9 mouse cellular contexts compared by ENCODE assay signal in genomic region chr9:119558119-119558854, GRCm38 (mm10). TPM values are rescaled to one million over a fixed set of nuclear protein-coding genes. Genes with fewer than 3 reads are reported as not detected.
DNase-seq lines count a peak whose midpoint lies in the region; ATAC-seq and TF ChIP-seq lines count a peak whose summit lies in the region.
"Had no signal": no experiment of that assay in that cellular context is flagged by ENCODE, and none has a peak within 500 bp of the region (broad histone marks: within the 10 kb centered on the region; RNA-seq: fewer than 3 reads in every experiment).

No protein-coding gene starts in this region.

- H3K27me3 ChIP-seq in intestine, embryonic 16.5 days (replicated peaks; ENCODE audit: control insufficient read depth, insufficient read depth, low read length), result no peaks in the 10 kb centered on the region
- H3K27me3 ChIP-seq: limb, embryonic 13.5 days had no signal

- H3K4me2 ChIP-seq in intestine, embryonic 16.5 days (ENCODE audit: low read depth, low read length), result no peak overlapping the region
- H3K4me2 ChIP-seq: limb, embryonic 13.5 days had no signal

- H3K36me3 ChIP-seq in intestine, embryonic 16.5 days (ENCODE audit: control insufficient read depth, insufficient read depth, low read length), result no peaks in the 10 kb centered on the region
- H3K36me3 ChIP-seq: limb, embryonic 13.5 days had no signal

- no peak overlapping the region for H3K27ac ChIP-seq in gastrocnemius, adult 2 months
- H3K27ac ChIP-seq in intestine, embryonic 16.5 days (ENCODE audit: low read length), result no peak overlapping the region
- H3K27ac ChIP-seq: limb, embryonic 13.5 days had no signal

- no peaks in the 10 kb centered on the region for H3K9me3 ChIP-seq in intestine, embryonic 16.5 days (ENCODE audit: control insufficient read depth, low read length)
- H3K9me3 ChIP-seq: limb, embryonic 13.5 days had no signal

- peak; percentile 56 for DNase-seq in gastrocnemius, adult 2 months
- DNase-seq in gastrocnemius, postnatal 25 days, result no peak
- peak; percentile 32 for DNase-seq in right cerebral cortex, adult 18-20 months
- no peak for DNase-seq in right cerebral cortex, postnatal 25 days
- DNase-seq in cerebellum, postnatal 4 days (ENCODE audit: low spot score in 2 of 2), result peak; percentile 45 to 53
- peak; percentile 49 for DNase-seq in mesoderm, embryonic 11.5 days (ENCODE audit: low read depth, low spot score)

- 29% methylated on average over 12 of the region's 12 CpGs for WGBS in intestine, embryonic 16.5 days

- 0 out of 2 replicates have a peak, but pooled peaks have one; percentile 31 for ATAC-seq in intestine, embryonic 16.5 days
- no peak for ATAC-seq in activated CD4-positive, CD25-positive, alpha-beta regulatory T cell, adult 4 months

- intact Hi-C loops in gastrocnemius, adult 2 months (cut with DNase I), result loop anchor here (1.0 kb wide), 1 partner anchor 22 kb away; no protein-coding TSS in a partner anchor

- H3K9ac ChIP-seq in intestine, embryonic 16.5 days (ENCODE audit: low read depth, low read length), result no peak overlapping the region
- H3K9ac ChIP-seq: limb, embryonic 13.5 days had no signal

- TF ChIP-seq CTCF in gastrocnemius, adult 2 months (IDR thresholded peaks at IDR 0.05), result peak; percentile 74

- H3K4me1 ChIP-seq in intestine, embryonic 16.5 days (ENCODE audit: control insufficient read depth, insufficient read depth, low read length), result no peaks in the 10 kb centered on the region

- no peak overlapping the region for H3K4me3 ChIP-seq in gastrocnemius, adult 2 months
- no peak overlapping the region for H3K4me3 ChIP-seq in intestine, embryonic 16.5 days (ENCODE audit: low read length)
- H3K4me3 ChIP-seq: limb, embryonic 13.5 days had no signal

RNA-seq across cellular contexts. Expression of gene Scn5a, which starts 20.5 kb away (rescaled TPM):
- total RNA-seq in gastrocnemius, adult 2 months (2021), result under 1 TPM; 0.05 to 0.36 TPM
- under 1 TPM; 0.10 to 0.24 TPM for total RNA-seq in gastrocnemius, postnatal 25 days (2021)
- 0.26 and 0.29 TPM in 2 replicates for polyA plus RNA-seq in intestine, embryonic 16.5 days (2015; fragmentation: Nextera tagmentation; extraction: Ambion mirVana)
- under 1 TPM in 1 of 2 experiments, not detected in 1; 0.04 TPM for polyA plus RNA-seq in activated CD4-positive, CD25-positive, alpha-beta regulatory T cell, adult 4 months (2017; shearing (Covaris generic))

Comparison
In these comparisons a context has a peak if more than half of its experiments do, and no peak if none do; other contexts are left out.
1. DNase-seq: peak in gastrocnemius, adult 2 months (single experiment), right cerebral cortex, adult 18-20 months (single experiment), cerebellum, postnatal 4 days (2 of 2) and mesoderm, embryonic 11.5 days (single experiment); none in gastrocnemius, postnatal 25 days (single experiment) and right cerebral cortex, postnatal 25 days (single experiment).